Mouse (Mus musculus): ENCODE data around the gene 2810408A11Rik.

GRCm38 (mm10) chr11:69895291-69895690 lies 5.5 kb downstream of the 2810408A11Rik start, which contains the start of gene Acap1:
- TF ChIP-seq POLR2AphosphoS2 (IDR thresholded peaks at IDR 0.05; ENCODE audit: low read length): no peak
- TF ChIP-seq CTCF (IDR thresholded peaks at IDR 0.05 in 2 of 3, conservative IDR thresholded peaks at IDR 0.05 in 1 of 3; ENCODE audit: control insufficient read depth in 1 of 3, insufficient read depth in 1 of 3, low read depth in 2 of 3, low read length in 3 of 3, poor library complexity in 1 of 3, severe bottlenecking in 1 of 3): no peak
